Mouse (Mus musculus) neural tube, embryonic 12.5 days (tissue): ENCODE measurements at regions not wholly inside any gene's neighbourhood (a gene's known extent, or its start where the extent isn't known, plus 50 kb on each side); places are given as distances from the start of the nearest gene placed in this dataset.

Experiments used
- ATAC-seq: fragments of 200-750 bp; cut with Nextera tagmentation; 2 replicates; pipeline ENCODE4 v1.8.0; 2017; ENCODE audit warnings: low read depth, mild to moderate bottlenecking, moderate TSS enrichment, moderate library complexity; ENCODE audit not compliant: low FRiP score
- H3K27ac ChIP-seq: fragments of 300-500 bp; sonication (generic); 2 replicates; pipeline ENCODE4 v1.5.1; 2016
- H3K27me3 ChIP-seq: fragments of 300-500 bp; sonication (generic); replicated peaks from 2 replicates; pipeline ENCODE4 v1.6.1; 2016; ENCODE audit warnings: mild to moderate bottlenecking
- H3K36me3 ChIP-seq: fragments of 300-500 bp; sonication (generic); 2 replicates; pipeline ENCODE4 v1.6.1; 2016; ENCODE audit warnings: mild to moderate bottlenecking
- H3K4me1 ChIP-seq: fragments of 300-500 bp; sonication (generic); 2 replicates; pipeline ENCODE4 v1.6.1; 2016
- H3K4me2 ChIP-seq: fragments of 300-500 bp; sonication (generic); replicated peaks from 2 replicates; pipeline ENCODE4 v1.6.1; 2016; ENCODE audit warnings: mild to moderate bottlenecking
- H3K4me3 ChIP-seq: fragments of 300-500 bp; sonication (generic); 2 replicates; pipeline ENCODE4 v1.5.1; 2016
- H3K9ac ChIP-seq: fragments of 300-500 bp; sonication (generic); 2 replicates; pipeline ENCODE4 v1.6.1; 2016; ENCODE audit warnings: mild to moderate bottlenecking
- H3K9me3 ChIP-seq: fragments of 300-500 bp; sonication (generic); 2 replicates; pipeline ENCODE4 v1.6.1; 2016; ENCODE audit warnings: mild to moderate bottlenecking
- WGBS: fragments of 180-500 bp; shearing (Covaris S2); methylation state at CpG from one replicate; pipeline ENCODE4 v1.1.7; 2016; 5-methylcytosine and 5-hydroxymethylcytosine counted together

GRCm38 (mm10) chr14:98877956-98878355, 116.2 kb downstream of the Rpl36a-ps1 start:
- ATAC-seq: no peak
- Histone ChIP-seq H3K36me3 (no peaks in the 10 kb centered on the region), H3K27me3 (no peaks in the 10 kb centered on the region), H3K27ac (no peak overlapping the region), H3K9me3 (no peaks in the 10 kb centered on the region), H3K4me2 (no peak overlapping the region), H3K4me3 (no peak overlapping the region), H3K4me1 (no peaks in the 10 kb centered on the region), H3K9ac (no peak overlapping the region)
- WGBS: 85% methylated on average over 3 of the region's 3 CpGs

- no peak for ATAC-seq
- WGBS: 82% methylated on average over 9 of the region's 9 CpGs
- H3K9ac ChIP-seq: no peak overlapping the region
- no peaks in the 10 kb centered on the region for H3K27me3 ChIP-seq
- H3K9me3 ChIP-seq: no peaks in the 10 kb centered on the region
- H3K4me3 ChIP-seq: no peak overlapping the region
- H3K4me2 ChIP-seq: no peak overlapping the region
- no peaks in the 10 kb centered on the region for H3K36me3 ChIP-seq
- H3K4me1 ChIP-seq: no peaks in the 10 kb centered on the region
- H3K27ac ChIP-seq: no peak overlapping the region
Observed at GRCm38 (mm10) chr14:98873446-98873845, 120.7 kb downstream of the Rpl36a-ps1 start.

GRCm38 (mm10) chr14:98869888-98870287, 124.2 kb downstream of the Rpl36a-ps1 start:
- Histone ChIP-seq H3K4me3 (no peak overlapping the region), H3K36me3 (no peaks in the 10 kb centered on the region), H3K27ac (no peak overlapping the region), H3K9me3 (no peaks in the 10 kb centered on the region), H3K4me1 (no peaks in the 10 kb centered on the region), H3K9ac (no peak overlapping the region), H3K27me3 (no peaks in the 10 kb centered on the region), H3K4me2 (no peak overlapping the region)
- ATAC-seq: no peak
- 81% methylated on average over 6 of the region's 6 CpGs for WGBS

- Histone ChIP-seq H3K27me3 (no peaks in the 10 kb centered on the region), H3K4me3 (no peak overlapping the region), H3K27ac (no peak overlapping the region), H3K4me2 (no peak overlapping the region), H3K4me1 (no peaks in the 10 kb centered on the region), H3K9ac (no peak overlapping the region), H3K9me3 (no peaks in the 10 kb centered on the region), H3K36me3 (no peaks in the 10 kb centered on the region)
- no peak for ATAC-seq
Observed at GRCm38 (mm10) chr14:98866880-98867279, 127.2 kb downstream of the Rpl36a-ps1 start.

- H3K9me3 ChIP-seq: no peaks in the 10 kb centered on the region
- H3K4me2 ChIP-seq: no peak overlapping the region
- H3K4me3 ChIP-seq: no peak overlapping the region
- ATAC-seq: no peak
- no peaks in the 10 kb centered on the region for H3K36me3 ChIP-seq
- no peaks in the 10 kb centered on the region for H3K4me1 ChIP-seq
- no peak overlapping the region for H3K27ac ChIP-seq
- 88% methylated on average over 6 of the region's 6 CpGs for WGBS
- no peaks in the 10 kb centered on the region for H3K27me3 ChIP-seq
- no peak overlapping the region for H3K9ac ChIP-seq
Observed at GRCm38 (mm10) chr14:98864001-98864400, 130.1 kb downstream of the Rpl36a-ps1 start.

- no peak for ATAC-seq
- Histone ChIP-seq H3K27ac (no peak overlapping the region), H3K4me2 (no peak overlapping the region), H3K9ac (no peak overlapping the region), H3K36me3 (no peaks in the 10 kb centered on the region), H3K4me3 (no peak overlapping the region), H3K27me3 (no peaks in the 10 kb centered on the region), H3K4me1 (no peaks in the 10 kb centered on the region), H3K9me3 (no peaks in the 10 kb centered on the region)
- 84% methylated on average over 11 of the region's 11 CpGs for WGBS
Observed at GRCm38 (mm10) chr14:98863598-98863997, 130.5 kb downstream of the Rpl36a-ps1 start.

GRCm38 (mm10) chr14:98862095-98862735, 131.9 kb downstream of the Rpl36a-ps1 start:
- no peaks in the 10 kb centered on the region for H3K4me1 ChIP-seq
- H3K36me3 ChIP-seq: no peaks in the 10 kb centered on the region
- 44% methylated on average over 5 of the region's 5 CpGs for WGBS
- H3K9ac ChIP-seq: no peak overlapping the region
- no peak overlapping the region for H3K4me3 ChIP-seq
- ATAC-seq: peak; percentile 68; the same call in 1 of the 2 replicates
- H3K27ac ChIP-seq: no peak overlapping the region
- H3K4me2 ChIP-seq: no peak overlapping the region
- H3K27me3 ChIP-seq: no peaks in the 10 kb centered on the region
- H3K9me3 ChIP-seq: no peaks in the 10 kb centered on the region

GRCm38 (mm10) chr14:98858801-98859200, 135.3 kb downstream of the Rpl36a-ps1 start:
- Histone ChIP-seq H3K4me2 (no peak overlapping the region), H3K4me3 (no peak overlapping the region), H3K27ac (no peak overlapping the region), H3K9me3 (no peaks in the 10 kb centered on the region), H3K9ac (no peak overlapping the region), H3K36me3 (no peaks in the 10 kb centered on the region), H3K27me3 (no peaks in the 10 kb centered on the region), H3K4me1 (no peaks in the 10 kb centered on the region)
- WGBS: 84% methylated on average over 7 of the region's 7 CpGs
- no peak for ATAC-seq

GRCm38 (mm10) chr14:98848500-98848899, 145.6 kb downstream of the Rpl36a-ps1 start:
- no peaks in the 10 kb centered on the region for H3K27me3 ChIP-seq
- ATAC-seq: no peak
- no peak overlapping the region for H3K9ac ChIP-seq
- H3K9me3 ChIP-seq: no peaks in the 10 kb centered on the region
- no peak overlapping the region for H3K27ac ChIP-seq
- 75% methylated on average over 1 of the region's 1 CpGs for WGBS
- H3K4me3 ChIP-seq: no peak overlapping the region
- H3K4me1 ChIP-seq: no peaks in the 10 kb centered on the region
- H3K36me3 ChIP-seq: no peaks in the 10 kb centered on the region
- H3K4me2 ChIP-seq: no peak overlapping the region

GRCm38 (mm10) chr14:98844221-98844620, 149.9 kb downstream of the Rpl36a-ps1 start:
- no peaks in the 10 kb centered on the region for H3K36me3 ChIP-seq
- no peaks in the 10 kb centered on the region for H3K4me1 ChIP-seq
- no peaks in the 10 kb centered on the region for H3K9me3 ChIP-seq
- WGBS: 90% methylated on average over 2 of the region's 2 CpGs
- no peak overlapping the region for H3K4me3 ChIP-seq
- H3K4me2 ChIP-seq: no peak overlapping the region
- no peak overlapping the region for H3K27ac ChIP-seq
- no peak for ATAC-seq
- H3K27me3 ChIP-seq: no peaks in the 10 kb centered on the region
- H3K9ac ChIP-seq: no peak overlapping the region

- no peak overlapping the region for H3K27ac ChIP-seq
- H3K36me3 ChIP-seq: no peaks in the 10 kb centered on the region
- 69% methylated on average over 5 of the region's 5 CpGs for WGBS
- H3K4me3 ChIP-seq: no peak overlapping the region
- H3K4me2 ChIP-seq: no peak overlapping the region
- no peaks in the 10 kb centered on the region for H3K27me3 ChIP-seq
- H3K4me1 ChIP-seq: peaks cover 8% of the 10 kb centered on the region; the same call in 1 of the 2 replicates
- H3K9me3 ChIP-seq: no peaks in the 10 kb centered on the region
- 0 out of 2 replicates have a peak, but pooled peaks have one; percentile 8 for ATAC-seq
- H3K9ac ChIP-seq: no peak overlapping the region
Observed at GRCm38 (mm10) chr14:98834316-98834715, 159.8 kb downstream of the Rpl36a-ps1 start.

GRCm38 (mm10) chr14:98833230-98833999, 160.7 kb downstream of the Rpl36a-ps1 start:
- peak; percentile 67 for ATAC-seq
- peak overlapping the region; percentile 27; the same call in 1 of the 2 replicates for H3K4me2 ChIP-seq
- H3K27ac ChIP-seq: no peak overlapping the region
- H3K4me1 ChIP-seq: peaks cover 8% of the 10 kb centered on the region; the same call in 1 of the 2 replicates
- no peaks in the 10 kb centered on the region for H3K27me3 ChIP-seq
- H3K4me3 ChIP-seq: no peak overlapping the region
- H3K36me3 ChIP-seq: no peaks in the 10 kb centered on the region
- no peak overlapping the region for H3K9ac ChIP-seq
- H3K9me3 ChIP-seq: no peaks in the 10 kb centered on the region
- 36% methylated on average over 13 of the region's 13 CpGs for WGBS

GRCm38 (mm10) chr14:98832401-98832800, 161.7 kb downstream of the Rpl36a-ps1 start:
- no peak overlapping the region for H3K4me2 ChIP-seq
- no peak for ATAC-seq
- H3K9ac ChIP-seq: no peak overlapping the region
- no peaks in the 10 kb centered on the region for H3K9me3 ChIP-seq
- no peaks in the 10 kb centered on the region for H3K36me3 ChIP-seq
- peaks cover 12% of the 10 kb centered on the region for H3K4me1 ChIP-seq
- no peaks in the 10 kb centered on the region for H3K27me3 ChIP-seq
- 32% methylated on average over 7 of the region's 7 CpGs for WGBS
- H3K27ac ChIP-seq: no peak overlapping the region
- no peak overlapping the region for H3K4me3 ChIP-seq
